Mouse (Mus musculus) left cerebral cortex, adult 2 months (tissue): Measurements from ENCODE around the gene Iffo2. TPM values are rescaled to one million over a fixed set of nuclear protein-coding genes. Genes with fewer than 3 reads are reported as not detected.

Experiments
- DNase-seq, 2 experiments: peaks; one replicate each; pipeline ENCODE4 v3.0.0; 2021 to 2022; ENCODE audit warnings: low spot score in 2 of 2, mixed read lengths in 1 of 2; ENCODE audit errors: extremely low spot score in 1 of 2
- H3K27ac ChIP-seq: fragments of 200-600 bp; 2 replicates; pipeline ENCODE4 v1.8.1; 2022
- H3K4me3 ChIP-seq: fragments of 200-600 bp; 2 replicates; pipeline ENCODE4 v1.8.1; 2022
- CTCF ChIP-seq: fragments of 200-600 bp; IDR thresholded peaks from 2 replicates; pipeline ENCODE4 v1.8.1; 2022; ENCODE audit warnings: antibody characterized with exemption, mild to moderate bottlenecking, moderate library complexity
- intact Hi-C: fragments of 180-260 bp; cut with DNase I; formaldehyde crosslinking; loops from one replicate; pipeline ENCODE4 v1.15.1; 2025
- microRNA-seq, 2 experiments: library from miRNA; unstranded; fragments of <30 nt; microRNA quantifications; one replicate each; pipeline ENCODE4 v1.2.0; 2021
- total RNA-seq, 2 experiments: library from RNA; stranded (reverse); gene quantifications; 2 replicates each; pipeline ENCODE4 v1.2.3; 2021

The Iffo2 gene
- total RNA-seq, 2 experiments from 2014 or later, result 18.8 to 20.0 TPM

DNA sequence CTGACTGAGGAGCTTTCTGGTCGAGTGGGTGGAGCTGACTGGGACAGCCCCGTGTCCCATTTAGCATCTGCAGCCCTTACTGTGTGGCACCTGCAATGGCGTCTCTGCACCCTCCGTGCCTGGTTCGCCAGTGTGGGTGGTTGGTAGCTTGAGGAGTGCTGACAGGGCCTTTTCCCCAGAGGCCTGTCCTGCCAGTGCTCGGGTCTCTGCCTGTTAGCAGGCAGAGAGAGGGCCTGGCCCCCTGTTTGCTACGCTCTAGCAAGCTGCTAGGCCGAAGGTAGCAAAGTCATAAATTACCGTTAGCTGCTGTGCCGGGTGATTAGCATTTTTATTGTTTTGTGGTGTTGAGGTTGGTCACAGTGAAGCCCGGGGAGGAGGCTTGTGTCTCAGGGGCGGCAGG, 109.5 kb downstream of the Iffo2 start:
- Histone ChIP-seq H3K27ac (no peak overlapping the region), H3K4me3 (no peak overlapping the region)
- intact Hi-C loops, result no loop called here
- no peak for TF ChIP-seq CTCF
- no peak for DNase-seq

DNA sequence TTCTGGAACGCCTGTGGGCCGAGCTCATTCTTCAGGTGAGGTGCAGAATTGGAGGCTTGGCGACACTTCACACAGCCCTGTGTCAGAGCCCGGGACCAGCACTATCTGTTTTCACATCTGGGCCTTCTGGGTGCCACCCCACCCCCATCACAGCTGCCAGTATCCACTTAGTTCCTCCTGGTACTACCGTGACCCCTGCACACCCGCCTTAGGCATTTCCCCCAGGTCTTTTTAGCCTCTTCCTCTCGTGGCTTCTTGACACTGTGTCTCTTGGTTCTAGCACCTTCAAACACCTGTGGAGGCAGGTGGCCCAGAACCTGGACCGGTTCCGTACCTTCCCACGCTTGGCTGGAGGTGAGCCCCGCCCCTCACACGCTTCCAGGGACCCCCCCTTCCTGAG, 110.0 kb downstream of the Iffo2 start:
- no peak overlapping the region for H3K4me3 ChIP-seq
- intact Hi-C loops, result no loop called here
- DNase-seq, result no peak
- no peak overlapping the region for H3K27ac ChIP-seq
- TF ChIP-seq CTCF, result no peak

DNA sequence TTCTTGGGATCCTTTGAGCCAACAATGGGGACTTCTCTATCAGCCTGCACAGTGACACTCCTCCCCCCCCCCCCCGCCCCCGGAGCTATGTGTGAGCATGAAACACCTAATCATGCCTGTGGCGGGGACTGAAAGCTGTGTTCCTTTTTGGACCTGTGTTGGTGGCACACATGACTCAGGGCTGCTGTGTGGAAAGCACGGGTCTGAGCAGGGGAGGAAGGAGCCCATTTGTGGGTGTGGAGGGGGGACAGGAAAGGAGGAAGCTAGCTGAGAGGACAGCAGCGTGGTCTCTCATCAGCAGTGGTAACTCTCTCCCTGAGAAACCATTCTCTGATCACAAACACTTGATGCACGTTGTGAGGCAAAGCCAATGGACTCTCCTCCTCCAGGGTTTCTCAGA, 110.4 kb downstream of the Iffo2 start:
- H3K27ac ChIP-seq, result no peak overlapping the region
- no peak for DNase-seq
- intact Hi-C loops, result no loop called here
- TF ChIP-seq CTCF, result no peak
- H3K4me3 ChIP-seq, result no peak overlapping the region

DNA sequence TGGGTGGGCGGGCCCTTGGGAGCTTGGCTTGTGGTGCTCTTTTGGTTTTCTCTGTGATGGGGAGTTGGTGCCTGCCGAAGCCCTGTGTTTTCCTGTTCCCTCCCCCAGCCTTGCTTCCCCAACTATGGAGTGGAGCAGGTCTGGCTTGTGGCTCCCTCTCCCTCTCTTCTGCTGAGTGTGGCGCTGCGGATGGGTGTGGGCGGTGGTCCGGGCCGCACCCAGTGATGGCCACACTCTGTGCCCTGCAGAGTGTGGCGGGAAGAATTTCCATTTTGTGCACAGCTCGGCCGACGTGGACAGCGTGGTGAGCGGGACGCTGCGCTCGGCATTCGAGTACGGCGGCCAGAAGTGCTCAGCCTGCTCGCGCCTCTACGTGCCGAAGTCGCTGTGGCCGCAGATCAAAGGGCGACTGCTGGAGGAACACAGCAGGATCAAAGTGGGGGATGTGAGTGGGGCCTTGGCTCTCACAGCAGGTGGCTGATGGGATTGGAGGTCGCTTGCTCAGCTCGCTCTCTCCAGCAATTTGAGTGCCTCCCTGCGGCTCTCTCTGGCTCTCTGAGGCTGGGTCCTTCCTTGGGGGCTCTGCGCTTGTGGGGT, 111.6 kb downstream of the Iffo2 start:
- peak overlapping the region; percentile 34; the same call in 1 of the 2 replicates for H3K27ac ChIP-seq
- intact Hi-C loops, result no loop called here
- peak overlapping the region; percentile 24 for H3K4me3 ChIP-seq
- no peak for DNase-seq
- no peak for TF ChIP-seq CTCF

DNA sequence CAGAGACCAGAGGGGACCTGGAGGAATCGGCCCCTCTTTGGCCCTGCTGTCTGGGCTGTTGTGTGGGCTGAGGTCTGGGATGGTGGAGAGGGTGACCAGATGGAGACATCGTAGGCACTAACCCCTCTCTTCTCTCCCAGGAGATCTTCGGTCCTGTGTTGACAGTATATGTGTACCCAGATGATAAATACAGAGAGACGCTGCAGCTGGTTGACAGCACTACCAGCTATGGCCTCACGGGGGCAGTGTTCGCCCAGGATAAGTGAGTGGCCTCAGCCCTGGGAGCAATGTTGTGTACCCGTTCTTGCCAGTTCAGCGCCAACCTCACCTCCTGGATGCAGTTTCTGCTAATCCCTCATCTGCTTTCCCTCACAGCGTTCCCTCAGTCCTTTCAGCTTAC, 113.6 kb downstream of the Iffo2 start:
- intact Hi-C loops, result loop anchor here (1.0 to 2.0 kb wide), 2 partner anchors 27 to 214 kb away; no protein-coding TSS in a partner anchor
- Histone ChIP-seq H3K4me3 (no peak overlapping the region), H3K27ac (no peak overlapping the region)
- TF ChIP-seq CTCF, result peak; percentile 96
- peak; percentile 70 to 89 for DNase-seq

DNA sequence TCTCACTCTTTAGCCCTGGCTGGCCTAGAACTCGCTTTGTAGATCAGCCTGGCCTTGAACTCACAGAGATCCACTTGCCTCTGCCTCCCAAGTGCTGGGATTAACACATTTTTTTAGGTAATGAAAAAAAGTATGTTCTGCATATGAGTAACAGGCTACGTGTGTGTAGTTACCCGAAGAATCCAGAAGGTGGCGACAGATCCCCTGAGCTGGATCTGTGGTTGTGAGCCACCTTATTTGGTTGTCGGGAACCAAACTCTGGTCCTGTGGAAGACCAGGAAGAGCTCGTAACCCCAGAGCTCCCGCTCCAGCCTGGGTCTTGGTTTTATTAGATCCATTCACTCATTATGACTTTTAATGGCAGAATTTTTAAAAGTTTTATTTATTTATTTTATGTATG, 116.6 kb downstream of the Iffo2 start:
- DNase-seq, result no peak
- Histone ChIP-seq H3K4me3 (no peak overlapping the region), H3K27ac (no peak overlapping the region)
- intact Hi-C loops, result no loop called here
- peak; percentile 30 for TF ChIP-seq CTCF

DNA sequence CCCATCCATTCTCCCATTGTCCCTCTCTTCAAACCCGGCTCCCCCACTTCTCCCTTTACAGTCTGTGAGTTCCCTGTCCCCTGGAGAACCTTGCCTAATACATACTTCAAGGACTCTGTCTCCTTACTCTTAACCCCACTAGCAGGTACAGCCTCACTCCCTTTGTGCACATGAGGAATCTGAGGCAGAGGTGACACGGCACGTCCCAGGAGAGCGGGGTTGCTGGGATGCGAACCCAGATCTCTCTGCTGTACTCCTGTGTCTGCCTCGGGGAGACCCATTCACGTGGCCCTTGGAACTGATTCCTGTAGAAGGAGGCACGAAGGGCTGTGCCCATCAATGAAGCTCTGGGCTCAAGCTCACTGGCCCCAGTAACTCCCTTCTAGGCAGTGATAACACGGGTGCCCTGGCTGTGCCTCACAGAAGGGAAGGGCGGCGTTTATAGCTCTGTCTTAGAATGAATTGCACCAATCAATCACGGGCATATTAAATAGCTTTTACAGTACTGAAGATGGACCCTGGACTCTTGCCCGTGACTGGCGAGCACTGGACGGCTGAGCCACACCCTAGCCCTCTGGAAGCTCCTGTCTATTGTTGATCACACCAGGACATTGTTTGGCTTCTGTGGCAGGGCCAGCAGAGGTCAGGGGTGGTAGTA, 119.9 kb downstream of the Iffo2 start:
- TF ChIP-seq CTCF, result no peak
- no peak overlapping the region for H3K4me3 ChIP-seq
- no peak for DNase-seq
- H3K27ac ChIP-seq, result no peak overlapping the region
- intact Hi-C loops, result no loop called here

DNA sequence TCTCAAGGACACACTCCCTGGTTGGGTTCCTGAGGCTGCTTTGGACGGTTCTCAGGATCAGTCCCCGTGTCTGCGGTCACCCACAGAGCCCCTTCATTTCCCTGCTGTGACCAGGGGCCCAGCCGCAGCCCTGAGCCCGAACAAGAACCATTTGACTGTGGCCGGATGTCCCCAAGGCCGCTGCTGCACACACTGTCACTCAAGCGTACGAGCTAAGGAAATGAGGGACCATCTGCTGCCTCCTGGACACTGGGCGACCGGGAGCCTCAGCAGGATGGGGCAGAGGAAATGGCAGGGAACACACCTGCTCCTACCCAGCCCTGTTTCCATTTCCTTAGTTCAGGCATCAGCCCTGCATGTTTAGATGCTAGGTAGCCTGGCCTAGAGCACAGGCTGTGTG, 120.6 kb downstream of the Iffo2 start:
- no peak overlapping the region for H3K4me3 ChIP-seq
- intact Hi-C loops, result no loop called here
- H3K27ac ChIP-seq, result no peak overlapping the region
- TF ChIP-seq CTCF, result no peak
- no peak for DNase-seq

DNA sequence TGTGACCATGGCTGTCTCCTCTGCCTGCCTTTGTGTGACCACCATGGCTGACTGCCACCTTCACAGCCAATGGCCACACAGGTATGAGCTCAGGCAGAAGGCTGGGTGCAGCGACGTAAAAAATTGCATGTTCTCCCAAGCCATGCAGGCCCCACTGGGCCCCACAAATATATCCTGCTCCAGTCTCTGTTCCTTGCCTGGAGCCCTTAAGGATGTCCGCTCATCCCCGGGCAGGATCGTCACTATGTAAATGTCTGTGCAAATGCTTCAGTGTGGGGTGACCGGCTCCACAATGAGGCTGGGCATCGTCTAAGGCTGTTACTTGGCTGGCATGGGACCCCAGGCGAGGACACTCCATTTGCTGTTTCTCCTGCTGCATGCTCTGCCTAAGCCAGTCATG, 122.9 kb downstream of the Iffo2 start, which contains the start of gene Tas1r2:
Tas1r2 (plus strand) TSS at position 301 of the 400 bp plus-strand sequence.
- no peak for DNase-seq
- no peak within 1 kb of the TSS for H3K27ac ChIP-seq
- intact Hi-C loops, result no loop called here
- TF ChIP-seq CTCF, result no peak
- no peak within 1 kb of the TSS for H3K4me3 ChIP-seq

DNA sequence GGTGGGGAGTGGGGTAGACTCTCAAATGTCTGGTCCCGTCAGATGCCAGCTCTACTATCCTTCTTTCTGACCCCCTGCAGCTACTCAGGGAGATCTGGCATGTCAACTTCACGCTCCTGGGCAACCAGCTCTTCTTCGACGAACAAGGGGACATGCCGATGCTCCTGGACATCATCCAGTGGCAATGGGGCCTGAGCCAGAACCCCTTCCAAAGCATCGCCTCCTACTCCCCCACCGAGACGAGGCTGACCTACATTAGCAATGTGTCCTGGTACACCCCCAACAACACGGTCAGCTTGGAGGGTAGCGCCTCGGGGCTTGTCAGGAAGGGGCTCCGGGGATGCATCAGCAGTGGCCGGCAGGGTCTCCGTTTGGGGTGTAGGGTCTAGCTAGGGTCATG, 131.5 kb downstream of the Iffo2 start:
- intact Hi-C loops, result no loop called here
- H3K27ac ChIP-seq, result no peak overlapping the region
- no peak overlapping the region for H3K4me3 ChIP-seq

DNA sequence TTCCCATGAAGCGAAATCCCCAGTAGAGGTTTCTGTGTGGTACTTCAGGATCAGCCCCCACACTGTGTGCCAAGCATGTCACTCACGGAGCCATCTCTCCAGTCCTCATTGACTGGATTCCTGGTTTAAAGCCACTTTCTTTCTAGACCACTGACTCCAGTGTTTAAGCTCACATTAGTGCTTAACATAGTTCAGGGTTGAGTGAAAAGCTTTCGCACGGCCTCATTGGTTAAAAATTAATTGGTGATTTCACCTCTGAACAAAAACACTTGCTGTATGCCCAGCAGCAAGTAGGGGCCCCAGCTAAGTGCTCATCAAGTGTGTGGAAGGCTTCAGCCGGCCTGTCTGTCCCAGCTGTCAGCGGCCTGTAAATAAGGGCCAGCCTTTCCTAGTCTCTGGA, 137.3 kb downstream of the Iffo2 start:
- H3K27ac ChIP-seq, result no peak overlapping the region
- no peak for DNase-seq
- TF ChIP-seq CTCF, result no peak
- intact Hi-C loops, result no loop called here
- no peak overlapping the region for H3K4me3 ChIP-seq

More for the DNA sequence above, 131.5 kb downstream of the Iffo2 start:
- no peak for TF ChIP-seq CTCF
- no peak for DNase-seq

DNA sequence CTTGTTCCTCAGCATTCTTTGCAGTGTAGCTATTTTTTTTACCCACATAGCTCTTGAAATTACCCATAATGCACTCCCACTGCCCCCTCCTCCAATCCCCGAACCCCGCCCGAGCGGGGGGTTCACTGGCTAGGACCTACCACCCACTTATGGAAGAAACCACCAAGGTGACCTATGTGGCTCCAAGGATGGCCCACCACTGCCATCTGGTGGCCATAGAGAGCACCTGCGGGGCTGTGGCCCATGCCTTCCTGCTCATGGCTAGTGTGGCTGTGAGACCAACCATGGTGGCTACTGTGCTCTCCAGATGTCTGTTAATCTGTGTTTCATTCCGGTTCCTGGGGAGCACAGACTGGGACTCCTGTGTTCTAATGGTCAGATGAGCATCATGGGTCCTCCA, 139.5 kb downstream of the Iffo2 start:
- intact Hi-C loops, result loop anchor here (2.0 kb wide), 1 partner anchor 25 kb away; no protein-coding TSS in a partner anchor
- H3K27ac ChIP-seq, result no peak overlapping the region
- H3K4me3 ChIP-seq, result no peak overlapping the region
- TF ChIP-seq CTCF, result peak; percentile 92
- peak; percentile 48 to 54 for DNase-seq

Small RNA genes within 50 kb of the gene (microRNA-seq; reads per million reads assigned to microRNA genes)
- gene Gm25571, result 0 reads per million in 2 experiments
- 1.9 reads per million in 2 experiments for gene Mir7020

Other genes with a start within 250 kb of the Iffo2 start
- 10 to 100 TPM; 13.3 to 13.9 TPM for gene Pqlc2, start 219.8 kb upstream of the Iffo2 start, total RNA-seq
- gene Akr7a5, start 219.8 kb upstream of the Iffo2 start, total RNA-seq, result 10 to 100 TPM; 27.2 to 27.9 TPM
- 10 to 100 TPM; 47.4 to 48.3 TPM for gene Mrto4, start 178.0 kb upstream of the Iffo2 start, total RNA-seq
- gene Emc1, start 178.0 kb upstream of the Iffo2 start, total RNA-seq, result 10 to 100 TPM; 82.5 to 94.1 TPM
- gene Ubr4, start 177.9 kb upstream of the Iffo2 start, total RNA-seq, result 100 to 1,000 TPM; 187 to 199 TPM
- not detected for gene Gm21969, start 72.6 kb downstream of the Iffo2 start, total RNA-seq
- gene Aldh4a1, start 92.3 kb downstream of the Iffo2 start, total RNA-seq, result 10 to 100 TPM; 16.9 to 17.0 TPM
- gene Tas1r2, start 123.0 kb downstream of the Iffo2 start, total RNA-seq, result not detected